Mouse (Mus musculus): Measurements from ENCODE around the gene Frmpd4. TPM values are rescaled to one million over a fixed set of nuclear protein-coding genes. Genes with fewer than 3 reads are reported as not detected.

Gene Frmpd4
- polyA plus RNA-seq (2012; rRNA removed): 18.6 and 18.7 TPM in 2 replicates

GRCm38 (mm10) chrX:168577131-168577530 is at the start of gene Frmpd4:
Gene Frmpd4 (minus strand): TSS chrX:168577231.
- Histone ChIP-seq H3K4me3 (ENCODE audit: insufficient read depth, low read length) (no peak within 1 kb of the TSS), H3K4me1 (ENCODE audit: control insufficient read depth, insufficient read depth, low read length) (no peaks in the 10 kb centered on the region), H3K27ac (ENCODE audit: insufficient read depth, low read length) (no peak within 1 kb of the TSS)
- no peak for TF ChIP-seq POLR2A (IDR thresholded peaks at IDR 0.05; ENCODE audit: extremely low read depth, insufficient read depth, low read length)

GRCm38 (mm10) chrX:168595193-168595592 is 18.2 kb upstream of the Frmpd4 start:
- Histone ChIP-seq H3K4me1 (ENCODE audit: control insufficient read depth, insufficient read depth, low read length) (no peaks in the 10 kb centered on the region), H3K27ac (ENCODE audit: insufficient read depth, low read length) (no peak overlapping the region), H3K4me3 (ENCODE audit: insufficient read depth, low read length) (no peak overlapping the region)
- TF ChIP-seq CTCF (IDR thresholded peaks at IDR 0.05; ENCODE audit: extremely low read depth, insufficient read depth, low read length) (no peak), POLR2A (IDR thresholded peaks at IDR 0.05; ENCODE audit: extremely low read depth, insufficient read depth, low read length) (no peak)

DNA sequence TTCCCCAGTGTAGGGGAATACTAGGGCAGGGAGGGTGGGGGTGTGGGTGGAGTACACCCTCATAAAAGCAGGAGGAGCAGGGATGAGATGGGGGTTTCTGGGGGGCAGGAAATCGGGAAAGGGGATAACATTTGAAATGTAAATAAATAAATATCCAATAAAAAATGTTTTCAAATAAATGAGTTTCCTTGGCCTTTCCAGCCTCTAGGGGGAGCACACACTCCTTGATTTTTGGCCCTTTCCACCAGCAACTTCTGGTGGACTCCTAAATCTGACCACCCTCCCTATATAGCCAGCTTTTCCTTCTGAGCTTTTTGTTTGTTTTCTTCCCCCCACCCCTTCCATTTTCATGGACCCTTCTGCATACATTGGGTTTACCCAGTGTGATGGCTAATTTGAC is 7.3 kb upstream of the Frmpd4 start:
- no peaks in the 10 kb centered on the region for H3K4me1 ChIP-seq (ENCODE audit: control insufficient read depth, insufficient read depth, low read length)
- no peak overlapping the region for H3K4me3 ChIP-seq (ENCODE audit: insufficient read depth, low read length)
- H3K27ac ChIP-seq (ENCODE audit: insufficient read depth, low read length): no peak overlapping the region
- TF ChIP-seq POLR2A (IDR thresholded peaks at IDR 0.05; ENCODE audit: extremely low read depth, insufficient read depth, low read length) (no peak), CTCF (IDR thresholded peaks at IDR 0.05; ENCODE audit: extremely low read depth, insufficient read depth, low read length) (no peak)

- H3K4me1 ChIP-seq (ENCODE audit: control insufficient read depth, insufficient read depth, low read length): no peaks in the 10 kb centered on the region
- H3K27ac ChIP-seq (ENCODE audit: insufficient read depth, low read length): no peak overlapping the region
- H3K4me3 ChIP-seq (ENCODE audit: insufficient read depth, low read length): no peak overlapping the region
- TF ChIP-seq CTCF (IDR thresholded peaks at IDR 0.05; ENCODE audit: extremely low read depth, insufficient read depth, low read length): no peak
- TF ChIP-seq POLR2A (IDR thresholded peaks at IDR 0.05; ENCODE audit: extremely low read depth, insufficient read depth, low read length): no peak
These were observed 5.2 kb downstream of the Frmpd4 start for GRCm38 (mm10) chrX:168571808-168572207.

DNA sequence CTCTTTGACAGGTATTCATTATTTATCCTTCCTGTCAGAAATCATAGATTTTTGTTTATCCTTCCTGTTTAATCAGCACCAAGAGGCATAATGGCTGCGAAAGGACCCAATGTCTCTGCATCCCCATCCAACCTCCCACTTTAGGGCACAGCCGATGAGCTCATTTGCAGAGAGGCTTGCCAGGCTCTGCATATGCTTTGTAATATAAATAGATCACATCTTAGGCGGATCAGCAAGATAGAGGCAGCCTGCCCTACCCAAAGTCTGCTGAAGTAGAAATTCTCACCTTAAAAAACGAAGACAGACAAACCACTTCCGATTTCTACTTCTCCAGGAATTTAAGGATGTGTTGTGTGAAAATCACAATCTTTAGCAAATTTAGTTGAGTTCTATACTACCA is 7.8 kb downstream of the Frmpd4 start:
- TF ChIP-seq CTCF (IDR thresholded peaks at IDR 0.05; ENCODE audit: extremely low read depth, insufficient read depth, low read length) (no peak), POLR2A (IDR thresholded peaks at IDR 0.05; ENCODE audit: extremely low read depth, insufficient read depth, low read length) (no peak)
- Histone ChIP-seq H3K27ac (ENCODE audit: insufficient read depth, low read length) (no peak overlapping the region), H3K4me1 (ENCODE audit: control insufficient read depth, insufficient read depth, low read length) (no peaks in the 10 kb centered on the region), H3K4me3 (ENCODE audit: insufficient read depth, low read length) (no peak overlapping the region)

GRCm38 (mm10) chrX:168505254-168505653 is 71.8 kb downstream of the Frmpd4 start:
- H3K27ac ChIP-seq (ENCODE audit: insufficient read depth, low read length): no peak overlapping the region
- no peak for TF ChIP-seq CTCF (IDR thresholded peaks at IDR 0.05; ENCODE audit: extremely low read depth, insufficient read depth, low read length)
- no peak for TF ChIP-seq POLR2A (IDR thresholded peaks at IDR 0.05; ENCODE audit: extremely low read depth, insufficient read depth, low read length)
- no peaks in the 10 kb centered on the region for H3K4me1 ChIP-seq (ENCODE audit: control insufficient read depth, insufficient read depth, low read length)
- no peak overlapping the region for H3K4me3 ChIP-seq (ENCODE audit: insufficient read depth, low read length)

GRCm38 (mm10) chrX:168455233-168455632 is 121.8 kb downstream of the Frmpd4 start:
- Histone ChIP-seq H3K27ac (ENCODE audit: insufficient read depth, low read length) (no peak overlapping the region), H3K4me1 (ENCODE audit: control insufficient read depth, insufficient read depth, low read length) (no peaks in the 10 kb centered on the region), H3K4me3 (ENCODE audit: insufficient read depth, low read length) (no peak overlapping the region)
- no peak for TF ChIP-seq CTCF (IDR thresholded peaks at IDR 0.05; ENCODE audit: extremely low read depth, insufficient read depth, low read length)
- TF ChIP-seq POLR2A (IDR thresholded peaks at IDR 0.05; ENCODE audit: extremely low read depth, insufficient read depth, low read length): no peak

- Histone ChIP-seq H3K4me1 (ENCODE audit: control insufficient read depth, insufficient read depth, low read length) (no peaks in the 10 kb centered on the region), H3K27ac (ENCODE audit: insufficient read depth, low read length) (no peak overlapping the region), H3K4me3 (ENCODE audit: insufficient read depth, low read length) (no peak overlapping the region)
- TF ChIP-seq CTCF (IDR thresholded peaks at IDR 0.05; ENCODE audit: extremely low read depth, insufficient read depth, low read length) (no peak), POLR2A (IDR thresholded peaks at IDR 0.05; ENCODE audit: extremely low read depth, insufficient read depth, low read length) (no peak)
These were observed 145.8 kb downstream of the Frmpd4 start for GRCm38 (mm10) chrX:168431206-168431605.

DNA sequence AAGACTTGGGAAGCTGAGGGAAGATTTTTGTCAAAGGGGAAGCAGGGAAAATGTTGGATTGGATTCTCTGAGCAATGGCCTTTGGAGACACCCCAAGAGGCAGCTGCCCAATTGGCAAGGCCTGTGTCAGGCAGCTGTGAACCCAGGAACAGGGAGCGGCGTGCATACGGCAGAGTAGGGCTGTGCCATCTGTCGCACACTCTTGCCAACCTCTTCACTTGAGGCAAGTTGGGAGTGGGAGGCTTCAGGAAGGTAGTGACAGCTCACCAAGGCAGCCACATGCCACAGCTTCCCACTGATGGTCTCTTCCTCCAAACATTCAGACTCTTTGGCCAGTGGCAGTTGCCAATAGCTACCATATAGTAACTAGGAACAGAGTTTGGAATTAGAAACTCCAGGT is 147.2 kb downstream of the Frmpd4 start:
- Histone ChIP-seq H3K4me3 (ENCODE audit: insufficient read depth, low read length) (no peak overlapping the region), H3K4me1 (ENCODE audit: control insufficient read depth, insufficient read depth, low read length) (no peaks in the 10 kb centered on the region), H3K27ac (ENCODE audit: insufficient read depth, low read length) (no peak overlapping the region)
- TF ChIP-seq CTCF (IDR thresholded peaks at IDR 0.05; ENCODE audit: extremely low read depth, insufficient read depth, low read length) (no peak), POLR2A (IDR thresholded peaks at IDR 0.05; ENCODE audit: extremely low read depth, insufficient read depth, low read length) (no peak)

DNA sequence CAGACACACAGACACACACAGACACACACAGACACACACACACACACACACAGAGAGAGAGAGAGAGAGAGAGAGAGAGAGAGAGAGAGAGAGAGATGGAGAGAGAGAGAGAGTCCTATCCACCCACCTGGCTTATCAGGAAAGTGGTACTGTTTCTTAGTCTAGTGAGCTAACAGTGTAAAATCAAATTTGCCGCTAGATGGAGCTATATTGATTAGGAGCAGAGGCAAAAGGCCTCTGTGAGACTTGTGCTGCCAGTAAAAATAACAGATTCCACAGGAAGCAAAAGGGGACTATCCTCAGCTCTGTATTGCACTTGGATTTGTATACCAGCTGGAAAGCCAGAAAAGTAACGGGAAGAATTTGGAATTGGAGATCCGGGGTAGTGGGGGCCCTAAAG is 161.6 kb downstream of the Frmpd4 start:
- no peak for TF ChIP-seq CTCF (IDR thresholded peaks at IDR 0.05; ENCODE audit: extremely low read depth, insufficient read depth, low read length)
- no peak for TF ChIP-seq POLR2A (IDR thresholded peaks at IDR 0.05; ENCODE audit: extremely low read depth, insufficient read depth, low read length)
- Histone ChIP-seq H3K27ac (ENCODE audit: insufficient read depth, low read length) (no peak overlapping the region; the same call in 1 of the 2 replicates), H3K4me3 (ENCODE audit: insufficient read depth, low read length) (no peak overlapping the region), H3K4me1 (ENCODE audit: control insufficient read depth, insufficient read depth, low read length) (no peaks in the 10 kb centered on the region)

- Histone ChIP-seq H3K27ac (ENCODE audit: insufficient read depth, low read length) (no peak overlapping the region), H3K4me1 (ENCODE audit: control insufficient read depth, insufficient read depth, low read length) (no peaks in the 10 kb centered on the region), H3K4me3 (ENCODE audit: insufficient read depth, low read length) (no peak overlapping the region)
- TF ChIP-seq CTCF (IDR thresholded peaks at IDR 0.05; ENCODE audit: extremely low read depth, insufficient read depth, low read length) (no peak), POLR2A (IDR thresholded peaks at IDR 0.05; ENCODE audit: extremely low read depth, insufficient read depth, low read length) (no peak)
These were observed 173.5 kb downstream of the Frmpd4 start for GRCm38 (mm10) chrX:168403512-168403911.
